Mouse (Mus musculus) layer of hippocampus, adult 11-12 months (tissue): Measurements from ENCODE around the gene Gal3st1.
A peak's percentile ranks its signal among the peaks of the same experiment; 100 is the strongest.
"Not testable (repeated sequence)": the region's sequence is repeated elsewhere in the genome, so short reads cannot be mapped to it uniquely, and the experiment has no call there.

Source experiments
- DNase-seq: peaks from one replicate; pipeline ENCODE4 v3.0.0; 2022; ENCODE audit warnings: low spot score

The Gal3st1 gene

DNA sequence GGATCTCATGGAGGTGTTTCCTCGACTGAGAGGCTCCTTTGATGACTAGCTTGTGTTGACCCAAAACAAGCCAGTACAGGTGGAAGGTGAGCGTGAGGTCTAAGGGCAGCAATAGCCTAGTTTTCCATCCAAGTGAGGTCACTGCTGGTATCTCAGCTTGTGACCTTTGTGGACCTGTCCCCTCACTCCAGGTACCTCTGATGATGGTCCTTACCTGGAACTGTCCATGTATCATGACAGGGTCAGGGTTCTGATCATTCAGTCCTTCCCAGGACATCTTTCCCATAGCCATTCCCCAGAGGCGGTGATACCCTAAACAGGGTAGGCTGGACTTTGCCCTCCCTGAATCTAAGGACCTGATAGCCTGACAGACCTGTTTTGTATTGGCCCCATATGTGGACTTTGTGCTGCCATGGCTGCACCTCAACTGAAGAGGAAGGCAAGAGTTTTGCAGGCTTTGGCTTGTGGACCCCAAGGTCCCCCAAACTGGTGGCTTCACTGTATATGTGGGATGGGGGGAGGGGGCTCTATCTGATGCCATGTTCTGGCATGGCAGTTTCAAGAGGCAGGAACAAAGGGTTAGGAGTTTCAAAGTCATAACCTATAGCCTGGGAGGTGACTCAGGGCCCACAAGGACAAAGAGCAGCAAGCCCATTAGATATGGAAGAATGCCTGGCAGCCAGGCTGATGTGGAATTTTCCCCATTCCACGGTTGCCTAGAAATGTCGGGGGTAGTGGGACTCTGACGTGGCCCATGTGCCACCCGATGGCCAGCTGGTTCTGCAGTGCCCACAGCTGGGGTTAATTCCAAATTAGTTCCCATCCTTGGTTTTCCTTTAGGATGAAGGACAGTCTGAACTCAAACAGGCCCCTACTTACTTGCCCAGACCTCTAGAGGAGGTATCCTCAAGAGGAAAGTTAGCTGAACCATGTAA, 894 bp upstream of the Gal3st1 start:
- no peak for DNase-seq

GRCm38 (mm10) chr11:3983863-3984745, 668 bp downstream of the Gal3st1 start:
- DNase-seq = no peak

DNA sequence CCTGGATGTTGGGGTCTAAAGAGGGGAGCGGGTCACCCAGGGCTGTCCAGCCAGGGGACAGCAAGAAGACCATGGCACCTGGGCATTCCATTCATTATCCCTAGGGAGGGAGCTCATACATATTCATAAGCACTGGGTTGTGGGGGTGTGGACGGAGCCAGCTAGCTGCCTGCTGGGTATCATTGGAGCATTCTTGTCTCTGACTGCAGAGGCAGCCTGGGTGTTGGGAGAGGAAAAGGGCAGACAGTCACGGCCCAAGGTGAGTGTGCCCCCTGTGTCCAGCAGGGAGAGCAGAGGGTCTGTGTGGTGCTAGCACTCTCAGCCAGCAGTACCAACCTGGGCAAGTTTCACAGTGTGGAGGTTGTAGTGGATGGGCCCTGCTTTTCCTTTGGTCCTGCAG, 6.3 kb downstream of the Gal3st1 start:
- DNase-seq = no peak

DNA sequence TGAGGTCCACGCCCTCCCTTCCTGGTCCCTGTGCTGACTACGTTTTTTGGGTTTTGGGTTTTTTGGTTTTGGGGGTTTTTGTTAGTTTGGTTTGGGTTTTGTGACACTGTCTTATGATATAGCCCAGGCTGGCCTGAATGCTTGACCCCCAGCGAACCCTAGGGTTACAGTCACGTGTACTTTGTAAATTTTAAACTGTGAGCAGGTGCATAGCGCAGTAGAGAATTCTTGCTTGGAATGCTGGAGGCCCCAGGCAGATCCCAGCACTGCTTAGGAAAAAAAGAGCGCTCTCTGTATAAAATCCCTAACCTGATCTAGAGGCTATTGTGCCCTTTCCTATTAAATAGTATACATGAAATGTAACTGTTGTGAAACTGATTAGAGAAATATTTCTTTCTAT, 9.7 kb downstream of the Gal3st1 start:
- DNase-seq = no peak

- no peak for DNase-seq
These were observed 10.5 kb downstream of the Gal3st1 start for GRCm38 (mm10) chr11:3993914-3994313.

- no peak for DNase-seq
These were observed 12.1 kb downstream of the Gal3st1 start for GRCm38 (mm10) chr11:3995511-3995910.

DNA sequence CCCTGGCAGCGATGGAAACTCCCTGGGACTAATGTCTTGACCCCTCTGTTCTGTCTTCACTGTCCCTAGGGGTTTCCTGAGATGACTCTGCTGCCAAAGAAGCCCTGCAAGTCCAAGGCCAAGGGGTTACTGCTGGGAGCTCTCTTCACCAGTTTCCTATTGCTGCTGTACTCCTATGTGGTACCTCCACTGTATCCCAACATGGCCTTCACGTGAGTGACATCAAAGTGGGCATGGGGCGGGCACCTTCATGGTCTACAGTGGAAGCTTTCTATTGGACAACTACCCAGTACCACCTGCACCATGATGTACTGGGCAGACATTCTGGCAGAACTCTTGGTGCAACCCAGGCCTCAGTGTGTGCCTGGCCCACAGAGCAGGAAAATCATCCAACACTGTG, 13.4 kb downstream of the Gal3st1 start:
- no peak for DNase-seq

DNA sequence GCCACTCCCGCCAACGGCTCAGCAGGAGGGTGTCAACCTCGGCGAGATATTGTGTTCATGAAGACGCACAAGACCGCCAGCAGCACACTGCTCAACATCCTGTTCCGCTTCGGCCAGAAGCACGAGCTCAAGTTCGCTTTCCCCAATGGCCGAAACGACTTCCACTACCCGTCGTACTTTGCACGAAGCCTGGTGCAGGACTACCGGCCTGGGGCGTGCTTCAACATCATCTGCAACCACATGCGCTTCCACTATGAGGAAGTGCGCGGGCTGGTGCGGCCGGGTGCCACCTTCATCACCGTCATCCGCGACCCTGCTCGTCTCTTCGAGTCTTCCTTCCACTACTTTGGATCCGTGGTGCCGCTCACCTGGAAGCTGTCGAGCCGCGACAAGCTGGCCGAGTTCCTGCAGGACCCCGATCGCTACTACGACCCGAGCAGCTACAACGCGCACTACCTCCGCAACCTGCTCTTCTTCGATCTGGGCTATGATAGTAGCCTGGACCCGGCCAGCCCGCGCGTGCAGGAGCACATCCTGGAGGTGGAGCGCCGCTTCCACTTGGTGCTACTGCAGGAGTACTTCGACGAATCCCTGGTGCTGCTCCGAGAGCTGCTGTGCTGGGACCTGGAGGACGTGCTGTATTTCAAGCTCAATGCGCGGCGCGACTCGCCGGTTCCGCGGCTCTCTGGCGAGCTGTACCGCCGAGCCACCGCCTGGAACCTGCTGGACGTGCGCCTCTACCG, 14.7 kb downstream of the Gal3st1 start:
- DNase-seq = no peak

GRCm38 (mm10) chr11:3999547-3999946, 16.1 kb downstream of the Gal3st1 start:
- no peak for DNase-seq

DNA sequence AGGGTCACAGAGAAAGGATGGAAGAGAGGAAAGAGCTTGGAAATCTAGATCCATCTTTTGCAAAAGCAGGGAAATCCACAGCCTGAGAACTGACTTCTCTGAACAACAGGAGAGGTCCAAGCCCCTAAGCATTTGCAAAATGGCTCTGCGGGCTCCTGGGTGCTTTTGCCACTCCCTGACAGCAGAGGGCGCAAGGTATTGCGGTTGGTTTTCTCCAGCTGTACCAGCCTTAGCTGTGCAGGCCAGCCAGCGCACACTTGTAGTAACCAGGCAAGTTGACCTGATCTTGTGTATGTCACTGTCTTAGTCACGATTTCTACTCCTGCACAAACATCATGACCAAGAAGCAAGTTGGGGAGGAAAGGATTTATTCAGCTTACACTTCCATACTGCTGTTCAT, 18.2 kb downstream of the Gal3st1 start:
- DNase-seq = peak; percentile 73

GRCm38 (mm10) chr11:4005220-4005805, 21.9 kb downstream of the Gal3st1 start:
- DNase-seq = no peak

GRCm38 (mm10) chr11:4006462-4006861, 23.0 kb downstream of the Gal3st1 start:
- no peak for DNase-seq

GRCm38 (mm10) chr11:4012616-4013015, 29.2 kb downstream of the Gal3st1 start:
- DNase-seq = no peak

DNA sequence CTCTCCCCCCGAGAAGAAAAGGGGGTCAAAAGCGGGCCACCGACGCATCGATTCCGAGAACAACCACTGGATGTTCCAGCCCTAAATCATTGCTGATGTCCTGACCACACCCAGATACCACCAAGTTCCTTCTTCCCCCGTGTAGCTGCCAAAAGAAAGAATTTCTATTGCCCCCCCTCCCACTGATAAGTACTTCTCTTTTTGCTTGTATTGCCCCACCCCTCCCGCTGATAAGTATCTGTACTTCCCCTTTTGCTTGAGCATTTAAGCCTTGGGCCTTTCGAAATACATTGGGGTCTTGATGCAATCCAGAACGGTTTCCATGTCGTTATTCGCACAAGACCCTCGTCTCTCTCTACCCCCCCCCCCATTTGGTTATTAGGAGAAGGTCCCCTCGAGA, 32.4 kb downstream of the Gal3st1 start:
- DNase-seq = not testable (repeated sequence)

DNA sequence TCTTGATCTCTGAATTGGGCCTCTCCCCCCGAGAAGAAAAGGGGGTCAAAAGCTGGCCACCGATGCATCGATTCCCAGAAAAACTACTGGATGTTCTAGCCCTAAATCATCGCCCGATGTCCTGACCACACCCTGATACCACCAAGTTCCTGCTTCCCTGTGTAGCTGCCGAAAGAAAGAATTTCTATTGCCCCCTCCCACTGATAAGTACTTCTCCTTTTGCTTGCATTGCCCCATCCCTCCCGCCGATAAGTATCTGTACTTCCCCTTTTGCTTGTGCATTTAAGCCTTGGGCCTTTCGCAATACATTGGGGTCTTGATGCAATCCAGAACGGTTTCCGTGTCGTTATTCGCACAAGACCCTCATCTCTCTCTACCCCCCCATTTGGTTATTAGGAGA, 38.7 kb downstream of the Gal3st1 start:
- DNase-seq = not testable (repeated sequence)

- no peak for DNase-seq
These were observed 39.9 kb downstream of the Gal3st1 start for GRCm38 (mm10) chr11:4023321-4023720.

DNA sequence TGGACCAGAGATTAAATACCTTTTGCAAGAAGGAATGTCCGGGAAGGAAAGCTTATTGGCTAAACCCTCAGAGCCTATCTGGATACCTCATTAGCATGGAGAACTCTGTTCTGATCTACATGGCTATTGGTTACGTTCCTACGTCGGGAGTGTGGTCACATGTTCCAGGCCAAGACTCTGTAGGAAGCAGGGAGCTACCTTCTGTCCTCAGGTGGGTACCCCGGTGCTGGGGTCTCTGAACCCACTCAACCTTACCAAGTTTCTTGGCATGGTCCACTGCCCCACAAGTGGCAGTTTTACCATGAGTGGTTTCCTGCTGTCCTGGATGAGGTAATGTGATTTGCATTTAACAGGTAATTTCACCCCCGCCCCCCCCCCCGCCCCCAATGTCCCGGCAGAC, 43.6 kb downstream of the Gal3st1 start:
- DNase-seq = no peak

- peak; percentile 14 for DNase-seq
These were observed 44.3 kb downstream of the Gal3st1 start for GRCm38 (mm10) chr11:4027561-4028334.

DNA sequence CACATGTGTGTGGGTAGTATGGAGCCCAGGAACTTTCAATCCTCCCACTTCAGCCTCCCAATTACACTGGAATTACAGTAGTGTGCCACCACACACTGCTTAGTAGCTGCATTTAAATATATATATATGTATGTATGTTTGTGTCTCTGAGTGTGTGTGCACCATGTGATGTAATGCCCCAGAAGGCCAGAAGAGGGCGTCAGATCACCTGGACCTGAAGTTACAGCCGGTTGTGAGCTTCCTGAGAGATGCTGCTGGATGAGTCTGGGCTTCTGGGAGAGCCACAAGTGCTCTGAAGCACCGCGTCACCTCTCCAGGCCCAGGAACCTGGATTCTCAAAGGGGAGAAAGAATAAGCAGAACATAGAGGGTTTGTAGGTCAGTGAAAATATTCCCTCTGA, 45.9 kb downstream of the Gal3st1 start:
- no peak for DNase-seq

DNA sequence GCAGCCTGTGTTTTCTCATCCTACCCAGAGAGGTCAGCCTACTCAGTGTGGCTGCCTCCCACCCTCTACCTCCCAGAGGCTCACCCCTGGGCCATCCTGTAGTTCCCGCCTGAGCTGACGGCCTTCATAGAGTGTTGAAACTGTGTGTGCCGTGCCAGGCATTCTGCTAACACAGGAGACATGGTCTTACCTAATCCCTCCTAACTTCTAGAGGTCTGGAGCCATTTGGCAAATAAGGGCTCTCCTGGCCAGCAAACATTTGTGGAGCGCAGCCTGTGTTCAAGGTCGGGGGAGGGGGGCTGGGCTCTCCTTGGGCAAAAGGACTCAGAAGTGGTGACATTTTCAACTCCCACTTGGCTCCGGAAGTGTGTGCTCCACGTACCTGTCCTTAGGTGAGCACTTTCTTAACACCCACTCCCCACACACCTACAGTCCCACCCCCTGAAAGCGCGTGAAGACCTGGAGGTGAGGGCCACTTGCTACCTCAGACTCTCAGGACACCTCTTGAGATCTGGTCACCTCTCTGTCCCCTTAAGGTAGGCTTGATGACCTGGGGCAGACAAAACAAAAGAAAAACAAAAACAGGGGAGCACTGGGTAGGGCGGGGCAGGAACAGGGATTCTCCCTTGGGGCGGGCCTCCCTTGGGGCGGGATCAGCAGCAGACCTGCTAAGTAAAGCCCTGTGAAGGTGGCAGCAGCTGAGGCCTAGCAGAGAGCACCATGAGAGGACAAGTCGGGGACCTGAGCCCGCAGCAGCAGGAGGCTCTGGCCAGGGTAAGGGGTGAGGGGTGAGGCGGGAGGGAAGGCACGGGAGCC, 47.9 kb downstream of the Gal3st1 start, which contains the start of gene Sec14l4:
Gene Sec14l4 (plus strand): TSS at position 337 of the 816 bp plus-strand sequence.
- no peak for DNase-seq
